Mouse (Mus musculus) cerebellum, postnatal 14 days (tissue): ENCODE results near the gene Olfr361.
"Not testable (repeated sequence)": the region's sequence is repeated elsewhere in the genome, so short reads cannot be mapped to it uniquely, and the experiment has no call there.

Experiments
- DNase-seq, 2 experiments: peaks; one replicate each; pipeline ENCODE4 v3.0.0; 2021; ENCODE audit warnings: mixed read lengths in 2 of 2

Olfr361 gene

DNA sequence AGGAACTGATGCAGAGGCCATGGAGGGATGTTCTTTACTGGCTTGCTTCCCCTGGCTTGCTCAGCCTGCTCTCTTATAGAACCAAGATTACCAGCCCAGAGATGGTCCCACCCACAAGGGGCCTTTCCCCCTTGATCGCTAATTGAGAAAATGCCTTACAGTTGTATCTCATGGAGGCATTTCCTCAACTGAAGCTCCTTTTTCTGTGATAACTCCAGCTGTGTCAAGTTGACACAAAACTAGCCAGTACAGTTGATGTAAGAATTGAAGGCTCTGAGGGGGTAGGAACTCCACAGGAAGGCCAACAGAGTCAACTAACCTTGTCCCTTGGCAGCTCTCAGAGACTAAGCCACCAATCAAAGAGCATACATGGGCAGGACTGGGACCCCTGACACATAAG is at the start of gene Olfr361:
Olfr361 (minus strand) TSS at position 101 of the 400 bp plus-strand sequence.
- not testable (repeated sequence) for DNase-seq

DNA sequence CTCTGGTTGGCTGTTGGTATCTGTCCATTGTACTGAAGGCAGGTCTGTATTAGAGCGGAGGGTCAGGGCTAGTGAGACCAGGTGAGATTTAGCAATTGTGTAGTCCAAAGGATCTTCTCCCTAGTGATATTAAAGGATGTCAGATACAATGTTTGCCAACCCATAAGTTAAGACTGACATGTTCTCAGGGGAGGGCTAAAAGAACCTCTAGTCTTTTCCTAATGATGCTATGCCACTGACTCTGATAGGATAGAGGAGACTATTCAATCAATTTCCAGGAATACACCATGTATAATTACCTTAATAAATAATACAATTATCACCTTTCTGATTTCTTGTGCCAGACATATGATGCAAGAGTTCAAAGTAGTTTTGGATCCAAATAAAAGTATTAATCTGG is 28.7 kb upstream of the Olfr361 start, which contains the start of gene Olfr362:
Olfr362 (minus strand) TSS at position 101 of the 400 bp plus-strand sequence.
- DNase-seq, result no peak

DNA sequence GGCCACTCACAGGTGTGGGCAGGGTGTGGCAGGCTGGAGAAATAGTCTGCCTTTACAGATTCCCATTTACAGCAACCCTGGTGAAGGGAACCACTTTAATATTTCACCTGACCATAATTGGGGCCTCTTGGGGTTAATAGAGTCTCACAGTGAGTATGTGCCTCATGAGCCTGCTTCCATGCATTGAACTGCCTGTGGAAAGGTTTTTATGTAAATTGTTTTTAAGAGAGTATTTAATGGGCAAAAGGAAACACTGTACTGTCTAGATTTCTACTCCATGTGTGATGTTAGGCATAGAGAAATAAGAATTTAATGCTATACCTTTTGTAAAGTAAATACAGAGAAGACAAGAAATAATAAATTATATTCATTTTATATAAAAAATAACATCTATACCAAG is 23.6 kb downstream of the Olfr361 start, which contains the start of gene Olfr360:
Olfr360 (plus strand) TSS at position 301 of the 400 bp plus-strand sequence.
- DNase-seq, result no peak
